Mouse (Mus musculus): ENCODE measurements around the gene Hadhb. TPM values are rescaled to one million over a fixed set of nuclear protein-coding genes. Genes with fewer than 3 reads are reported as not detected.

Gene Hadhb
- polyA plus RNA-seq, 1 experiment from 2014 or later, result 318 TPM

DNA sequence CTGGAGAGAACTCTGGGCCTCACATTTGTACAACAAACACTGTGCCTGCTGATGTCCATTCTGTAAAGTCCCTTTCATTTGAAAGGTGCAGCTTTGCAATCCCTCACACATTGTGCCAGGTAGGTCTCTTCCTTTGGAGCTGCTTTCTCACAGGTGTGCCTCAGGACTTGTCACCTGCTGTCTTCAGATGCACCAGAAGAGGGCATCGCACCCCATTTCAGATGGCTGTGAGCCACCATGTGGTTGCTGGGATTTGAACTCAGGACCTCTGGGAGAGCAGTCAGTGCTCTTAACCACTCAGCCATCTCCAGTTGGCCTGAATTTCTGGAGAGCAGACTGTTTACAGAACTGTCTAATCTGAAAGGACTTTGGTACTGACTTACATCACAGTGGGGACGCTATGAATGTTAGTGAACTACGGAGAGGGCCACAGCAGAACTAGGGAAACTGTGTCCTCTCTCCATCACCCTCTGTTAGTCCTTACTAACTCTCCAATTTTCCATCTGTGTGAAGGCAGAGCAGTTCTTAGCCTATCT, 42.4 kb upstream of the Hadhb start:
- Histone ChIP-seq H3K4me3 (no peak overlapping the region), H3K36me3 (peaks cover 14% of the 10 kb centered on the region; the same call in 1 of the 2 replicates), H3K27ac (replicated peaks) (no peak overlapping the region), H3K9me3 (no peaks in the 10 kb centered on the region), H3K4me1 (peaks cover 32% of the 10 kb centered on the region), H3K27me3 (replicated peaks) (peaks cover 92% of the 10 kb centered on the region), H3K9ac (no peak overlapping the region), H3K4me2 (no peak overlapping the region)
- 73% methylated on average over 3 of the region's 3 CpGs for WGBS
- ATAC-seq (ENCODE audit: extremely low read depth, insufficient number of reproducible peaks, low FRiP score, low TSS enrichment), result no peak

GRCm38 (mm10) chr5:30113881-30114760, 40.9 kb upstream of the Hadhb start:
- peaks cover 77% of the 10 kb centered on the region for H3K27me3 ChIP-seq (replicated peaks)
- peak overlapping the region; percentile 67 for H3K4me3 ChIP-seq
- H3K4me1 ChIP-seq, result peaks cover 32% of the 10 kb centered on the region
- peak overlapping the region; percentile 82 for H3K9ac ChIP-seq
- no peaks in the 10 kb centered on the region for H3K9me3 ChIP-seq
- H3K36me3 ChIP-seq, result peaks cover 29% of the 10 kb centered on the region
- under 1% methylated on average over 102 of the region's 103 CpGs for WGBS
- 0 out of 2 replicates have a peak, but pooled peaks have one; percentile 28 for ATAC-seq (ENCODE audit: extremely low read depth, insufficient number of reproducible peaks, low FRiP score, low TSS enrichment)
- peak overlapping the region; percentile 98 for H3K4me2 ChIP-seq
- H3K27ac ChIP-seq (replicated peaks), result no peak overlapping the region

DNA sequence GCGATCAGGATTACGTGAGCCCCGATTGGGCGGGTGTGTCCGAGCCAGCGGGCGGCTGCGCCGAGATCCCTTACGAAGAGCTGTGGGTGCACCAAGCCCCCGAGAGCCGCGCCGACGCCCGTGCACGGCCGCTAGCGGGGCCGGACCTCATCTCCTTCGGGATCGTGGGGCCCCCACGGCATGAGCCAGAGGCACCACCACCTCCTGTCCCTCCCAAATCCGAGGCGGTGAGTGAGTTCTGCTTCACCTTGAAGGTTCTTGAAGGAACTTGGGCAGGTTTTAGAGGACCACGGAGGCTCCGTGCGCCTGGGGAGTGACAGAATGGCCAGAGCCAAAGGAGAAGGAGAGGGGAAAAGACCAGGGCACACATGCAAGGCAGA, 40.3 kb upstream of the Hadhb start:
- Histone ChIP-seq H3K36me3 (peaks cover 36% of the 10 kb centered on the region), H3K27me3 (replicated peaks) (peaks cover 70% of the 10 kb centered on the region), H3K27ac (replicated peaks) (no peak overlapping the region), H3K4me1 (peaks cover 32% of the 10 kb centered on the region), H3K9me3 (no peaks in the 10 kb centered on the region), H3K9ac (peak overlapping the region; percentile 82), H3K4me2 (peak overlapping the region; percentile 98), H3K4me3 (peak overlapping the region; percentile 67)
- 1% methylated on average over 28 of the region's 28 CpGs for WGBS
- ATAC-seq (ENCODE audit: extremely low read depth, insufficient number of reproducible peaks, low FRiP score, low TSS enrichment), result no peak

- Histone ChIP-seq H3K27me3 (replicated peaks) (peaks cover 61% of the 10 kb centered on the region), H3K4me2 (no peak overlapping the region), H3K27ac (replicated peaks) (no peak overlapping the region), H3K9ac (no peak overlapping the region), H3K4me1 (peaks cover 26% of the 10 kb centered on the region), H3K9me3 (no peaks in the 10 kb centered on the region), H3K4me3 (no peak overlapping the region), H3K36me3 (peaks cover 45% of the 10 kb centered on the region)
- ATAC-seq (ENCODE audit: extremely low read depth, insufficient number of reproducible peaks, low FRiP score, low TSS enrichment), result no peak
- WGBS, result 22% methylated on average over 10 of the region's 10 CpGs
Observed at GRCm38 (mm10) chr5:30115718-30116117, 39.3 kb upstream of the Hadhb start.

DNA sequence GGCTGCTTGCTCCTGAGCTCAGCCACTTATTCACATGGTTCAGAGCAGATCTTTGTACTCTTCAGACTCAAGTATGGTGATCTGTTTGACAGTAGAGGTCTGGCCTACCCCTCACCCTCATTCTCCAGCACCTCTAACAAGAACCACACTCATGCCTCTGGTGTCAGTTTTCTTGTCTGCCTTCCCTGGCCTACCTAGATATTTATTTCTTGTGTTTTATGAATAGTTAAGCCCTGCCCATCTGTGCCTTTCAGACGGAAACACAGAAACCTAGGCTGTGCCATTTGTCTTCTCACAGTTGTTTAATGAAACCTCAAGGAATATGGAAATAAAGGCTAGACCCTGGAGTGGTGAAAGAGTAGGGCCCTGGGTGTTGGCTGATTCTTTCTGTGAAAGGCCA, 37.0 kb upstream of the Hadhb start:
- H3K27me3 ChIP-seq (replicated peaks), result peaks cover 38% of the 10 kb centered on the region
- H3K27ac ChIP-seq (replicated peaks), result no peak overlapping the region
- peaks cover 15% of the 10 kb centered on the region for H3K4me1 ChIP-seq
- no peaks in the 10 kb centered on the region for H3K9me3 ChIP-seq
- WGBS, result 86% methylated on average over 1 of the region's 1 CpGs
- peaks cover 68% of the 10 kb centered on the region for H3K36me3 ChIP-seq
- no peak overlapping the region for H3K4me3 ChIP-seq
- no peak for ATAC-seq (ENCODE audit: extremely low read depth, insufficient number of reproducible peaks, low FRiP score, low TSS enrichment)
- no peak overlapping the region for H3K4me2 ChIP-seq
- no peak overlapping the region for H3K9ac ChIP-seq

DNA sequence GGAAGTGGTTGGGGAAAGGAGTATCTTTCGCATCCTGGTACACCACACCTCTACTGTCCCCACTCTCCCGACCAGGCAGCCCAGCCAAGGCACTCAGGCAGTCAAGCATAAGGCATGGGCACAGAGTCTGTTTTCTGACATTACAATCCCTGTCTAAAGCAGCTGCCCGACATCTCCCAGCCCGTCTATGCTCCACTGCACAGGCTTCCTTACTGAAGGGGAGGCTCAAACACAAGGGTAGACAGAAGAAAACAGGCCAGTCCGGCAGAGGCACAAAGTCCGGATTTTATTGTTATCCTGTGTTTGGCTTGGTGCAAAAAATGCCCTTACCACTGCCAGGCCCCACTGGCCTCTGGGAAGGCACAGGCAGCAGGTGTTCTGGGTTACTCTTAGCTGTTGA, 35.9 kb upstream of the Hadhb start:
- WGBS, result 84% methylated on average over 6 of the region's 6 CpGs
- Histone ChIP-seq H3K4me3 (no peak overlapping the region), H3K9ac (no peak overlapping the region), H3K4me1 (peaks cover 6% of the 10 kb centered on the region), H3K9me3 (no peaks in the 10 kb centered on the region), H3K27me3 (replicated peaks) (peaks cover 27% of the 10 kb centered on the region), H3K4me2 (no peak overlapping the region), H3K27ac (replicated peaks) (no peak overlapping the region), H3K36me3 (peaks cover 80% of the 10 kb centered on the region)
- ATAC-seq (ENCODE audit: extremely low read depth, insufficient number of reproducible peaks, low FRiP score, low TSS enrichment), result no peak

DNA sequence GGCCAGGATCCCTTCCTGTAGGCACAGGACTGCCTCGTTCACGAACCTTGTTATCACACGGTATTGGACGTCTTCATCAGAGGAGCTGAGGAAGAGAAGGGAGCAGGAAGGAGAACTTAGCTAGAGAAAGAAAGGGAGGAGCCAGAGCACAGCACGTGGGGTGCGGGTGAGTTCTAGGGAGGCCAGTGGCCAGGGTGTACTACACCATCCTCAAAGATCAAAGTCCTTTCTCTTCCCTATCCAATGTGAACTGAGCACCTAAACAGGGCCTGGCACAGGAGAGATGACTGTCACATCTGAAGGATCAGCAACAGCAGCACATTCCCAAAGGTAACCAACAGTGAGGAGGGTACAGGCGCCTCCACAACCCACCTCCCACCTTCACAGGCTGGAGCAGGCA, 34.9 kb upstream of the Hadhb start:
- Histone ChIP-seq H3K36me3 (peaks cover 89% of the 10 kb centered on the region), H3K4me3 (no peak overlapping the region), H3K4me1 (no peaks in the 10 kb centered on the region), H3K9ac (no peak overlapping the region), H3K27ac (replicated peaks) (no peak overlapping the region), H3K9me3 (no peaks in the 10 kb centered on the region), H3K4me2 (no peak overlapping the region), H3K27me3 (replicated peaks) (peaks cover 18% of the 10 kb centered on the region)
- WGBS, result 83% methylated on average over 7 of the region's 7 CpGs
- ATAC-seq (ENCODE audit: extremely low read depth, insufficient number of reproducible peaks, low FRiP score, low TSS enrichment), result no peak

GRCm38 (mm10) chr5:30122481-30122880, 32.6 kb upstream of the Hadhb start:
- Histone ChIP-seq H3K36me3 (peaks cover 100% of the 10 kb centered on the region), H3K9ac (no peak overlapping the region), H3K27ac (replicated peaks) (no peak overlapping the region), H3K27me3 (replicated peaks) (no peaks in the 10 kb centered on the region), H3K4me3 (no peak overlapping the region), H3K4me1 (no peaks in the 10 kb centered on the region), H3K4me2 (no peak overlapping the region), H3K9me3 (no peaks in the 10 kb centered on the region)
- 79% methylated on average over 6 of the region's 6 CpGs for WGBS
- ATAC-seq (ENCODE audit: extremely low read depth, insufficient number of reproducible peaks, low FRiP score, low TSS enrichment), result no peak

DNA sequence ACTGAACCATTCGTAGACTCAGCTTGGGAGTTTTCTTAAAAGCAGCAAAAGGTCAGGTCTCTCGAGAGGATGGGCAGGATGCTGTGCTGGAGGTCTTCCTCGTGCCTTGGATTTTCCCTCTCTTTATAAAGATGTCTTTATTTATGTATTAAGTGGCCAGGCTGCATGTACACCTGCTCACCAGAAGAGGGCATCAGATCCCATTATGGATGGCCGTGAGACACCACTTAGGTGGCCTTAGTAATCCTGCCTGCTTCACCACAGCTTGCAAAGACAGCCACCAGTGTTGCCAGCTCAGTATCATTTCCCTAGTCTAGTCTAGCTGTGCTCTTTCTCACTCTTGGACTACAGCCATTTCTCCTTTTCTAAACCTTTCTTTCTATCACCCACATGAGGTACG, 29.5 kb upstream of the Hadhb start:
- no peaks in the 10 kb centered on the region for H3K4me1 ChIP-seq
- H3K27ac ChIP-seq (replicated peaks), result no peak overlapping the region
- 53% methylated on average over 5 of the region's 5 CpGs for WGBS
- no peaks in the 10 kb centered on the region for H3K27me3 ChIP-seq (replicated peaks)
- ATAC-seq (ENCODE audit: extremely low read depth, insufficient number of reproducible peaks, low FRiP score, low TSS enrichment), result no peak
- no peak overlapping the region for H3K9ac ChIP-seq
- no peak overlapping the region for H3K4me3 ChIP-seq
- H3K9me3 ChIP-seq, result no peaks in the 10 kb centered on the region
- H3K36me3 ChIP-seq, result peaks cover 100% of the 10 kb centered on the region
- H3K4me2 ChIP-seq, result no peak overlapping the region

DNA sequence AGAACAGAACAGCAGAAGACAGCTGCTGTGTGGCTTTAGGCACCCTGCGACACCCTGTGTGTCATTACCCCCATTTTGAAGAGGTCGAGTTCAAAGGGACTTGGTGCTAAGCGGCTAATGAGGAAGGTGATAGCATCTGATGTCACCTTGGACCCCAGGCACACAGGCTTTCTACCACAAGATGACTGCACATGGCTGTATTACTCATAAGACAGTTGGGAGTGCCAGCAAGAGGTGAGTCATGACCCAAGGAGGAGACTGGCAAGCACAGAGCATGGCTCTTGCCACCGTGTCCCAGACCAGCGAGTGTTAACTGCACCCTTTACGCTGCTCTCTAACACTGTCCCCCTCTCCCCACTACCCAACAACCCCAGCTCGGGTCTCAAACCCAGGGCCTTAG, 28.3 kb upstream of the Hadhb start:
- Histone ChIP-seq H3K9me3 (no peaks in the 10 kb centered on the region), H3K4me2 (no peak overlapping the region), H3K27ac (replicated peaks) (no peak overlapping the region), H3K36me3 (peaks cover 95% of the 10 kb centered on the region), H3K9ac (no peak overlapping the region), H3K4me1 (no peaks in the 10 kb centered on the region), H3K27me3 (replicated peaks) (no peaks in the 10 kb centered on the region), H3K4me3 (no peak overlapping the region)
- no peak for ATAC-seq (ENCODE audit: extremely low read depth, insufficient number of reproducible peaks, low FRiP score, low TSS enrichment)
- 83% methylated on average over 7 of the region's 7 CpGs for WGBS

DNA sequence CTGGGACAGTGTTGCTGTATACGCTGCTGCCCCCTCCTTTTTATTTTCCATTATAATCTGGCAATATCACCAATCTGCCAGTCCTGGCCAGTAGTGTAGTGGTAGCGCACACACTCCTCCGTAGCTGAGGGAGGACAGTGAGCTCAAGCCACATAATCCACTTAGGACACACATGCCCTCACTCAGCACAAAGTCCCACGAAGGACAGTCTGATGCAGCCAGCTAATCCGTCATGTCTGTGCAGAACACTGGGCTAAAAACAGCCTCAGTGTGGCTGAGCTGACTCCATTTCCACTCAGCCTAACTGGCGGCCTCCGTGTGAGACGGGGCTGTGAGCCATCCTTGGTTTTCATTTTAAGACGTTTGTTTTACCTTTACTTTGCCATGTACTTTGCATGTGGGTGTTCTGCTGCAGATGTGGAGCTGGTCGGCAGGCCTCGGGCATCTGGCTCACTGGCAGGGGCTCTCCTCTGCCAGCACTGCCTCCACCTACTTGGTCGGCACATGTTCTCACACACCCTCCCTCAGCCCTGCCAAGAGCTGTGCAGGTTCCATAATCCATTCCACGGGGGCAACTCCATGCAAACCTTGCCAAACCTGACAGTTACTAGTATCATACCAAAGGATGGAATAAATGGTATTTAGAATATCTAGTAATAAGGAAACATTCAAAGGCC, 27.0 kb upstream of the Hadhb start:
- H3K9me3 ChIP-seq, result no peaks in the 10 kb centered on the region
- peaks cover 95% of the 10 kb centered on the region for H3K36me3 ChIP-seq
- no peak overlapping the region for H3K4me3 ChIP-seq
- H3K27ac ChIP-seq (replicated peaks), result no peak overlapping the region
- 88% methylated on average over 13 of the region's 13 CpGs for WGBS
- no peak for ATAC-seq (ENCODE audit: extremely low read depth, insufficient number of reproducible peaks, low FRiP score, low TSS enrichment)
- no peaks in the 10 kb centered on the region for H3K4me1 ChIP-seq
- H3K27me3 ChIP-seq (replicated peaks), result no peaks in the 10 kb centered on the region
- no peak overlapping the region for H3K4me2 ChIP-seq
- no peak overlapping the region for H3K9ac ChIP-seq

Data from heart, embryonic 13.5 days (tissue).